Mouse (Mus musculus) hindbrain, postnatal 0 days (tissue): ENCODE measurements at regions not wholly inside any gene's neighbourhood (a gene's known extent, or its start where the extent isn't known, plus 50 kb on each side); places are given as distances from the start of the nearest gene placed in this dataset.

ENCODE experiments used
- ATAC-seq: fragments of 200-750 bp; cut with Nextera tagmentation; 2 replicates; pipeline ENCODE4 v1.8.0; 2017; ENCODE audit warnings: mild to moderate bottlenecking, moderate TSS enrichment, moderate library complexity
- DNase-seq: peaks from one replicate; pipeline ENCODE4 v3.0.0-alpha.2; 2015; ENCODE audit warnings: low spot score
- H3K27ac ChIP-seq: fragments of 300-500 bp; sonication (generic); 2 replicates; pipeline ENCODE4 v1.5.1; 2014; ENCODE audit warnings: mild to moderate bottlenecking
- H3K27me3 ChIP-seq: fragments of 300-500 bp; sonication (generic); 2 replicates; pipeline ENCODE4 v1.6.1; 2014; ENCODE audit warnings: low read length, mixed read lengths; ENCODE audit not compliant: insufficient read depth
- H3K36me3 ChIP-seq: fragments of 300-500 bp; sonication (generic); 2 replicates; pipeline ENCODE4 v1.6.1; 2014; ENCODE audit warnings: low read length, mixed read lengths; ENCODE audit not compliant: insufficient read depth
- H3K4me1 ChIP-seq: fragments of 300-500 bp; sonication (generic); 2 replicates; pipeline ENCODE4 v1.6.1; 2014; ENCODE audit warnings: antibody characterized with exemption, low read length, mixed read lengths; ENCODE audit not compliant: insufficient read depth
- H3K4me2 ChIP-seq: fragments of 300-500 bp; sonication (generic); 2 replicates; pipeline ENCODE4 v1.6.1; 2014; ENCODE audit warnings: low read depth, mild to moderate bottlenecking, low read length, moderate library complexity, mixed read lengths
- H3K4me3 ChIP-seq: fragments of 300-500 bp; sonication (generic); 2 replicates; pipeline ENCODE4 v1.5.1; 2014; ENCODE audit warnings: low read length
- H3K9ac ChIP-seq: fragments of 300-500 bp; sonication (generic); replicated peaks from 2 replicates; pipeline ENCODE4 v1.6.1; 2014; ENCODE audit warnings: mild to moderate bottlenecking, low read length, moderate library complexity, mixed read lengths
- H3K9me3 ChIP-seq: fragments of 300-500 bp; sonication (generic); 2 replicates; pipeline ENCODE4 v1.6.1; 2016; ENCODE audit warnings: low read length, mixed read lengths
- CTCF ChIP-seq: IDR thresholded peaks from 2 replicates; pipeline ENCODE4 v1.5.1; 2016; ENCODE audit warnings: antibody characterized with exemption, control low read depth, low read depth
- WGBS: fragments of 180-500 bp; shearing (Covaris S2); extraction: QIAGEN DNeasy Blood & Tissue Kit; methylation state at CpG from one replicate; pipeline ENCODE4 v1.1.7; 2014; 5-methylcytosine and 5-hydroxymethylcytosine counted together

DNA sequence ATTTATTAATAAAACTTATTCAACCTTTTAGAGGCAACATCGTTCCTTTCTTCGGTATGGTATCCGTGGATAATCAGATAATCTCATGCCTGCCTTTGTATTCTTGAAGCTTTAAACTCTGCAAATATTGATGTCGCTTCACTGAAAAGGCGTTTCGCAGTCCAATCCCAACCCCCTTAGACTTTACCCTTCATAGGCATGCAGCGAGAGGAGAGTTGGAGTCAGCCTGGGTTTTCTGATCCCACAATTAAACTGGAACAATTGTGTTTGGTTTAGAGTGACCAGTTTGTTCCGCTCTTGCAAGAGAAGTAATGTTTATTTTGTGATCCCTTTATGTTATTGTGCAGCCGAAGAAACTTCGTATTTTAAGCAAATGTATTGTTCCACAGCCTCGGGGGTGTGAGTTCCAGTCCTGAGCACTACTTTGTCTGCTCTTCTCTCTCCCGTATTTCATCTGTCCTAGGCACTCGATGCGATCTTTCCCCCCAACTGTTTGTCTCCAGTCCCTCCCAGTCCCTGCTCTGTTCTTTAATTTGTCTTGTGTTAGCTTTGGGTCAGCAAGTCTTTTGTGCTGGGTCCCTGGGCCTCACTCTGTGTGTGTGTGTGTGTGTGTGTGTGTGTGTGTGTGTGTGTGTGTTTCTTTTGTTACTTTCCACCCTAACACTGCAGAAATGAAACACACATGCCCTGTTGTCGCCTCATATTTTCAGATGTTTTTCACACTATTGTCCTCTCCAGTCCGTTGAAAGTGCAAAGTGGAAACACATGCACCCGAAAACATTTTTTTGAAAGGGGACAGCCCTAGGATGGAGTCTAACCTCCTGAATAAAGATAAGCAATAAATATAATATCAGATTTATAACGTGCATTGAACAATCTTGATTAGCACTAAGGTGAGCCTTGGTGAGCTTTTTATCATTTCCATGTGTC, 318.7 kb downstream of the Parp8 start:
- H3K9me3 ChIP-seq, result no peaks in the 10 kb centered on the region
- H3K27ac ChIP-seq, result no peak overlapping the region
- WGBS, result 2% methylated on average over 18 of the region's 18 CpGs
- DNase-seq, result no peak
- H3K9ac ChIP-seq, result no peak overlapping the region
- no peaks in the 10 kb centered on the region for H3K4me1 ChIP-seq
- TF ChIP-seq CTCF, result no peak
- peaks cover 74% of the 10 kb centered on the region for H3K27me3 ChIP-seq
- H3K4me2 ChIP-seq, result no peak overlapping the region
- no peak overlapping the region for H3K4me3 ChIP-seq
- H3K36me3 ChIP-seq, result no peaks in the 10 kb centered on the region
- ATAC-seq, result no peak

DNA sequence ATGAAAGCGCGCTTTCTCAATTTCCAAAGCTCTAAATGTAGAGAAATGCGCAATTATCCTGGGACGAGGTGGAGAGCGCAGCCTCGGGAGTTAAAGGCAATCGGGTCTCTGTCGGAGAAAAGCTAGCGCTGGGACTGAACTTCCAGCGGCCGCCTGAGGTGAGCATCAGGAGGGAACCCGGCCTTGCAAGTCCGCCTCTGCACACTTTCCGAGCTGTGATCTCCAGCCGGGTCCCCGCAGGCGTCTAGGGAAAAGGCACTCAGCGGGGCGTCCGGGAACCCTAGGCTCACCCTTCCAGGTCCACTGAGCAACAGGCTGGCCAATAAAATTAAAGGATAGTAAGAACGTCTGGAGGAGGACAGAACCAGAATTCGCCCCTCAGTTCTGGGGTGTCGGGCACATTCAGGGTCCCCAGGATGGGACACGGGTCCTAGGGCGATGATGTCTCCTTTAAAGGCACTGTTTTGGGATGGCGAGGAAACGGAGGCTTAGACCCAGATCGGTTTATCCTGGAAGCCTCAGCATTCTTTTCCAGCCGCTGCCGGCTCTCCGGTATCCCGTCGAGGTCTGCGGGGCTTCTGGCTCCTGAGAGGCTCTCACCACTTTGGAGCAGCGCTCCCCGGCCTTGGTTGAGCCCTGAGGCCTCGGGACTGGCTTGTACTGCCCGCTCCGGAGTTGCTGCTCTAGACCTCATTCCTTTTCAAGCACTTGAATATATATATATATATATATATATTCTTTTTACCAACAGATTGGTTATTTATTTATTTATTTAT, 319.5 kb downstream of the Parp8 start:
- Histone ChIP-seq H3K27ac (no peak overlapping the region), H3K36me3 (no peaks in the 10 kb centered on the region), H3K27me3 (peaks cover 71% of the 10 kb centered on the region), H3K9ac (no peak overlapping the region), H3K4me3 (peak overlapping the region; percentile 15), H3K9me3 (no peaks in the 10 kb centered on the region), H3K4me2 (peak overlapping the region; percentile 30), H3K4me1 (no peaks in the 10 kb centered on the region)
- no peak for TF ChIP-seq CTCF
- ATAC-seq, result peak; percentile 45; the same call in 1 of the 2 replicates
- under 1% methylated on average over 39 of the region's 39 CpGs for WGBS
- DNase-seq, result no peak

DNA sequence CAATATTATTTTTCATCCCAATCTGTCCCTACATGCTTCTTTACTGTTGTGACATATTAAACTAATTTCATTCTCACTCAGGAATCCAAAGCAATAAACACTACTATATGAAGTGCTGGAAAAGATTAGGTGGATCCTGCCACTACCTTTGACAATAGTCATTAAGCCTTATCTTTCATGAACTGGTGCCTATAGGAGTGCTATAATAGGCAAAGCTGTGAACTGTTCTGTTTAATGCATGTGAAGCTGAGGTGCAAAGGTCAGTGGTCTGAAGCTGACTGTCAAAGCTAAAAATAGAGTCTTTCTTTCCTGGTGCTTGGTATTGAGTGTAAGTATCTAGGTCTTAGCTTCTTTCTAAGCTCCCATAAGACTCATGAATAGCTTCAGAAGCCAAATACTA, 336.6 kb downstream of the Parp8 start:
- no peak overlapping the region for H3K4me2 ChIP-seq
- H3K4me3 ChIP-seq, result no peak overlapping the region
- no peaks in the 10 kb centered on the region for H3K27me3 ChIP-seq
- H3K27ac ChIP-seq, result no peak overlapping the region
- H3K9me3 ChIP-seq, result no peaks in the 10 kb centered on the region
- no peaks in the 10 kb centered on the region for H3K36me3 ChIP-seq
- ATAC-seq, result no peak
- no peaks in the 10 kb centered on the region for H3K4me1 ChIP-seq
- DNase-seq, result no peak
- H3K9ac ChIP-seq, result no peak overlapping the region
- TF ChIP-seq CTCF, result no peak
